Mouse (Mus musculus) T-helper 17 cell (primary cell): ENCODE measurements around the gene Ccdc159.

Experiments used
- in situ Hi-C, 2 experiments: fragments of 300-600 bp; cut with MboI, MseI; formaldehyde crosslinking; loops; 1 replicate in 1 of 2; 2 replicates in 1 of 2; pipeline ENCODE4 v1.15.1; 2025; ENCODE audit warnings: high pct_unique_total_duplicates in 2 of 2

Ccdc159 gene

GRCm38 (mm10) chr9:21960558-21961208 is 33.4 kb downstream of the Ccdc159 start:
- in situ Hi-C loops = no loop called here

DNA sequence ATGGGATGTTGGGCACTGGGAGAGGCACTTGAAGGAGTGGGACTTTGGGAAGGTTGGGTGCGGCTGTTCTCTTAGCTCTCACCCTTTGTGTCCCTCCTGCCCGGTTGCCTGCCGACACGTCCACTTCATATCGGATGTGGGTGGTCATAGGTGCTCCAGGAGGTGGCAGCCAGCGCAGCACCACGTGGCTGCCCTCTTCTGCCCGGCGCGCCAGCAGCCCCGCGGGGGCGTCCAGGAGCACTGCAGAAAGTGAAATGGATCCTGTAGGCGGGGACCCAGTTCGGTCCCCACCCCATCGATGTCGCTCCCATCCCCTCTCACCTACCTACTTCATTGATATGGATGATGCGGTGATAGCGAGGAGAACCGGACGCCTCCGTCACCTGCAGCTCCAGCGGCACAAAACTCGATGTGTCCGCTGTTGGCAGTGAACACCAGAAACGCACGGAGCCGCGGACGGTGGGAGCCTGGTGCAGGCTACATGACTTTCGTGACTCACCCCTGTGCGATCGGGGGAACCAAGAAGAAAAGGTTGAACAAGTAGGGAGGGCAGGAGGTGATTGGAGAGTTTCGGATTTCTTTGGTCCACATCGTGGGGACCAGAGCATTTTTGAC is 34.2 kb downstream of the Ccdc159 start:
- in situ Hi-C loops = no loop called here

GRCm38 (mm10) chr9:21962010-21962409 is 34.7 kb downstream of the Ccdc159 start:
- in situ Hi-C loops = no loop called here

- in situ Hi-C loops = no loop called here
Observed at GRCm38 (mm10) chr9:21962416-21963059, 35.3 kb downstream of the Ccdc159 start.

GRCm38 (mm10) chr9:21963417-21963816 is 36.1 kb downstream of the Ccdc159 start, which contains the start of gene Epor:
Gene Epor, minus strand, starts transcription at chr9:21963506.
- in situ Hi-C loops = no loop called here

DNA sequence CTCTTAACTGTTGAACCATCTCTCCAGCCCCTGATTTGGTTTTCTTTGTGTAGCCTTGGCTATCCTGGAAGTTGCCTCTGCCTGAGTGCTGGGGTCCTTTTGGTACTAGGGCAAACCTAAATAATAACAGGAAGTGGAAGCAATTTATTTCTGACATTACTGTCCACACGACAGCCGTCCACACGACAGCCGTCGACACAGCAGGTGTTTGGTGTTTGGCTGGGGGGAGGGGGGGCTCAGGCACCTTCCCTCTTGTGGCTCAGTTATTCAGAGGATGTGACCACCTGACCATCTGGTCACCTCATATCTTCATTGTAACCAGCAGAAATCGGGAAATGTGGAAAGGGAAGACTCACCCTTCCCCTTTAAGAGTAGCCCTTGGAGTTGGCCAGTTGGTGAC is 41.6 kb downstream of the Ccdc159 start:
- in situ Hi-C loops = no loop called here

- in situ Hi-C loops = no loop called here
Observed at GRCm38 (mm10) chr9:21969304-21969703, 42.0 kb downstream of the Ccdc159 start.

DNA sequence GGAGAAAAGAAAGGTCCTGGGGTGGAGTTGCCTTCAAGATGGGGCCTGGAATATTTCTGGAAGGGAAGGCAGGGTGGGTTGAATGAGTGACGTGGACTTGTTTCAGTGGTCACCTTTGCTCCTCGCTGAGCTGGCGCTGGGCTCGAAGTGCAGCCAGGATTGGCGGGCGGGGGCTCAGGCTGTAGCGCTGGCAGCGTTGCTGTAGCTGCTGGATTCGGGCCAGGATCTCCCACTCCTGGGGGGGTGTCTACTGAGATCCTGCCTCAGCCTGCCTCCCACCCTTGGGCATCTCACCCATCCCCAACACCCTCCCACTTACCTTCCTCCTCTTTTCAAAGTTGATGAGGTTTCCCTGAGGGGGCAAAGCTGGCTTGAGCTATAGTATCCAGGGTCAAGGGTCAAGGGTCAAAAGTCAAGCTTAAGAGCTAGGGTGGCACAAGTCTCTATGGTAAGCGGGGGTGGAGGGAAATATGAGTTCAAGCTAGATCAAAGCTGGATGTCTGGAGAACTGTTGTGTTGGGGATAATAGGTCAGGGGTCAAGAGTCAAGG is 49.4 kb downstream of the Ccdc159 start:
- in situ Hi-C loops = loop anchor here in 1 of 2 experiments (5.0 kb wide), 1 partner anchor 86 kb away; no protein-coding TSS in a partner anchor

DNA sequence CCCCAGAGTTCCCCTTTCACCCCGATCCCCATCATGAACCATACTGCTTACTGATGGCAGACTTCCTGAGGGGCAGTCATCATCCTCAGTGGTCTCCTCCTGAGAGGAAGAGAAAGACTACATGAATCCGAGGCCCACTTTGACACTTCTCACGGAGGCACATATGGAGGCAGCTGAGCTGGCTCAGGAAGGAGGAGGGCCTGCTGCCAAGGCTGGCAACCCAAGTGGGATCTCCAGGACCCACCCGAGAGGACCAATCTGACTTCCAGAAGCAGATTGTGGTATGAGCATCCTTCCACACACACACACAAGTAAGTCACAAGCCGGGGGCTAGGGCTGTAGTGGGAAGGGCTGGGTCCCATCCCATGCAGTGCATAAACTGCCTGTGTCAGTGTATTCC is 50.1 kb downstream of the Ccdc159 start:
- in situ Hi-C loops = loop anchor here in 1 of 2 experiments (5.0 kb wide), 1 partner anchor 85 kb away; no protein-coding TSS in a partner anchor

- in situ Hi-C loops = loop anchor here in 1 of 2 experiments (5.0 kb wide), 1 partner anchor 84 kb away; no protein-coding TSS in a partner anchor
Observed at GRCm38 (mm10) chr9:21977972-21978371, 50.7 kb downstream of the Ccdc159 start.

DNA sequence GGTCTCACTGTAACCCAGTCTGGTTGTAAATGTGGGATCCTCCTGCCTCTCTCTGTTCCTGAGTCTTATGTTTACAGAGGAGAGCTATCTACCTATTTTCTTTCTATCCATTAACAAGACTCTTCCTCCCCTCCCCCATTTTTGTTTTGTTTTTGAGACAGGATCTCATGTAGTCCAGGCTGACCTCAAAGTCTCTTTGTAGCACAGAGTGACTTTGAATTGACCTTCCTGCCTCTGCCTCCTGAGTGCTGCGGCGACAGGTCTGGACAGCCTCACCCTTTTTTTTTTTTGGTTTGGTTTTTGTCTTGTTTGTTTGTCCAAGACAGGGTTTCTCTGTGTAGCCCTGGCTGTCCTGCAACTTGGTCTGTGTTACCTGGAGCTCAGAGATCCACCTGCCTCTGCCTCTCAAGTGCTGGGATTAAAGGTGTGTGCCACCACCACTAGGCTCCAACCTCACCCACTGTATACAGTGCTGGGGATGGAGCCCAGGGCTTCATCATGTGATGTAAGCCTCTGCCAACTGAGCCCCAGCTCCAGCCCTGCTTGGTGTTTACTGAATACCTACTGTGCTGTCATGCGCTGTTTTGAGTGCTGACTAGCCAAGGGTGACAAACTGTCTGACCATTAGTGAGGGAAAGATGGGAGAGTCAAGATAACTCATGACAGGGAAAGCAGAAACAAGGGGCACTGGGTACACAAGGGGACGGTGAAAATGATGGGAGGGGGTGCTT is 51.3 kb downstream of the Ccdc159 start:
- in situ Hi-C loops = loop anchor here in 1 of 2 experiments (5.0 kb wide), 1 partner anchor 84 kb away; no protein-coding TSS in a partner anchor

DNA sequence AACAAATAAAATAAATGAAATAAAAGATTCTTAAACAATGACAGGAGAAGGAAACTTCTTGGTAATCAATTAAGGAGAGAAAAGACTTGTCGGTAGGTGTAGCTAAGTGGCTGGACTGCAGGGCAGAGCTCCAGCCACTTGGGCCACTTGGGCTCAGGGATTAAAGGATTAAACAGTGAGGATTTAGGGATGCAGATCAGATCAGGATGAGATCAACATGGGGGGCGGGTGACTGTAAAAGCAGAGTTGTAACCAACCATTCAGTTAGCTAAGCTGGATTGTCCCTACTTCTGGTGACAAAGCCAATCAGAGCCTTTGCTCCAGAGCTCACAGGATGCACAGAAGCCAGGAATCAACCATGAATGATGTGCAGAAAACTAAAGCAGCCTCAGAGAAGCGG is 56.6 kb downstream of the Ccdc159 start:
- in situ Hi-C loops = no loop called here
